Mouse (Mus musculus) thymus, postnatal 4 days (tissue): ENCODE measurements around the gene Ccdc172.

Experiments
- DNase-seq: peaks from one replicate; pipeline ENCODE4 v3.0.0; 2021

The Ccdc172 gene

GRCm38 (mm10) chr19:58572429-58573071 lies 60.8 kb downstream of the Ccdc172 start:
- no peak for DNase-seq

- DNase-seq, result no peak
Observed at GRCm38 (mm10) chr19:58573072-58573438, 61.3 kb downstream of the Ccdc172 start.

- DNase-seq, result no peak
Observed at GRCm38 (mm10) chr19:58582018-58582417, 70.2 kb downstream of the Ccdc172 start.

- DNase-seq, result no peak
Observed at GRCm38 (mm10) chr19:58582956-58583355, 71.2 kb downstream of the Ccdc172 start.

GRCm38 (mm10) chr19:58586046-58586445 lies 74.3 kb downstream of the Ccdc172 start:
- no peak for DNase-seq

- no peak for DNase-seq
Observed at GRCm38 (mm10) chr19:58590251-58590936, 78.6 kb downstream of the Ccdc172 start.

- no peak for DNase-seq
Observed at GRCm38 (mm10) chr19:58600381-58600780, 88.6 kb downstream of the Ccdc172 start.
